In genomic region chr13:117052748-117053147, GRCm38 (mm10) we compare ENCODE assay signal across 16 mouse cellular contexts.
"Had no signal": no experiment of that assay in that cellular context is flagged by ENCODE, and none has a peak within 500 bp of the region (broad histone marks: within the 10 kb centered on the region; RNA-seq: fewer than 3 reads in every experiment).

No protein-coding gene starts in this region.

- H3K9ac ChIP-seq: limb, embryonic 15.5 days; liver, embryonic 12.5 days; lung, embryonic 14.5 days; neural tube, embryonic 12.5 days had no signal

- ATAC-seq: liver, embryonic 12.5 days had no signal

- H3K36me3 ChIP-seq: limb, embryonic 15.5 days; liver, embryonic 12.5 days; midbrain, embryonic 10.5 days; neural tube, embryonic 12.5 days had no signal

- DNase-seq: kidney, adult 2 months; kidney, postnatal 36 days; layer of hippocampus, adult 9-11 months; layer of hippocampus, postnatal 36 days; lung, embryonic 14.5 days; lung, postnatal 10 days; lung, postnatal 4 days; midbrain, embryonic 14.5 days; right cerebral cortex, postnatal 14 days; thymus, postnatal 4 days had no signal

- H3K4me1 ChIP-seq: limb, embryonic 15.5 days; liver, embryonic 12.5 days; midbrain, embryonic 10.5 days; neural tube, embryonic 12.5 days had no signal

- H3K9me3 ChIP-seq: limb, embryonic 15.5 days; liver, embryonic 12.5 days; midbrain, embryonic 10.5 days; neural tube, embryonic 12.5 days had no signal

- H3K4me2 ChIP-seq: limb, embryonic 15.5 days; liver, embryonic 12.5 days; lung, embryonic 14.5 days; neural tube, embryonic 12.5 days had no signal

- H3K27me3 ChIP-seq: limb, embryonic 15.5 days; liver, embryonic 12.5 days; neural tube, embryonic 12.5 days had no signal

- H3K27ac ChIP-seq: kidney, postnatal 0 days; limb, embryonic 15.5 days; liver, embryonic 12.5 days; midbrain, embryonic 10.5 days; neural tube, embryonic 12.5 days; stomach, postnatal 0 days had no signal

- H3K4me3 ChIP-seq: limb, embryonic 15.5 days; liver, embryonic 12.5 days; midbrain, embryonic 10.5 days; neural tube, embryonic 12.5 days had no signal
